Mouse (Mus musculus) monocyte, adult 59 days (primary cell): ENCODE data around the gene Stx5a. TPM values are rescaled to one million over a fixed set of nuclear protein-coding genes. Genes with fewer than 3 reads are reported as not detected.

Experiments used
- total RNA-seq, 2 experiments: library from RNA; stranded (reverse); gene quantifications; one replicate each; pipeline ENCODE4 v1.2.4; 2023

Stx5a gene
- total RNA-seq: 100 to 1,000 TPM; 158 to 163 TPM

DNA sequence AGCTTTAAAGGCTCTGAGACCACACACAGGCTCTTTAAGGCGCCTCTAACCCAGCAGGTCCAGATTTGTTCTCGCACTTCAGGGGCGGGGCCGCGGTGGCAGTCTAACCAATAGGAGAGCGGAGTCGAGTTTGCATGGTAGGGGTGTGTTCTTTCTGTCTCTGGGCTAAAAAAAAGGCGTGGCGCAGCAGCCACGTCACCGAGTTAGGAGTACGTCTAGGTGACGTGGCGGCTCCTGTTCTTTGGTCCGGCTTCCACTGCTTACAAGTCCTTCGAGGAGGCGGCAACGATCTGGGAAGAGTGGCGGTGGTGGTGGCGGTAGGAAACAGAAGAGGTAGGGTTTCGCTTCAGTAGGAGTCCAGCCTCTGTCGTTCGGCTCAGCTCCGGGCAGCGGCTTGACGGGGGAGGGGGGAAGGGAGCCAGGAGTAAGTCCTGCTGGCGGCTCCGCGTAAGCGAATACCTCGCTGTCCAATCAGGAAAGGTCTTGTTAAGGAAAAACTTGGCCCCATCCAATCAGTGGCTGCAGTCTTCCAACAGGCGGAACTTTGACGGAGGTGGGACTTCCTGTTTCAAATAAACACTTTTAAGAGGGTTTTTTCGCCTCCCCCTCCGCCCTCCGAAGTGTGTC, at the start of gene Stx5a:
Gene Stx5a (plus strand): TSS at position 171 of the 627 bp plus-strand sequence.

DNA sequence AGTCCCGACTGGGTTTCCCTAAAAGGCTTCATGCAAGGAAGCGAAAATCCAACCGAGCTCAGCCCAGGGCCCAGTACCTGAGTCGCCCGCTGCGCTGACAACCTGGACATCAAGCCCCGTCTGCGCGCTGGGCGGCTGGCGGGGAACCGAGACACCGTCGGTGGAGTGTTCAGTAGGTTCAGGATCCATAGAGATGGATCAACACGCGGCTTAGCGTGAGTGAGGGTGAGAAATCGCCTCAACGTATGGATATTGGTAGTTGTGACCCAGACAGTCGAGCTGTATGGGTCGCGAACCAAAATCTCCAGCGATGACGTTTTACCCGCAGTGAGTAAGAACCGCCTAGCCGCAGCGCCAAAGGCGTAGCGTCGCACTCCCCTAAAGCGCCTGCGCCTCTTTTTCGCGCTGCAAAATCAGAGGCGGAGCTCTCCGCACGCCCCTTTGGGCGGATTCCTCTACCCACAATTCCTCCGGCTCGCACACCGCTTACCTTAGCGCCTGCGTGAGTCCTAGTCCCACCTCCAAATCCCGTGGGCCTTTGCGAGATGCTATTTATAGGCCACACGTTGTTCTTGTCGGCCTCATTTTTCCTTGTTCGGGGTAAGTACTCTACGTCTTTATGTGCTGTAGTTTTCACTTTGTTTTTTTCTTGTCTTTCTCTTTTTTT, 18.2 kb upstream of the Stx5a start, which contains the start of gene Slc3a2:
Gene Slc3a2 (minus strand): TSS at position 463 of the 667 bp plus-strand sequence.

DNA sequence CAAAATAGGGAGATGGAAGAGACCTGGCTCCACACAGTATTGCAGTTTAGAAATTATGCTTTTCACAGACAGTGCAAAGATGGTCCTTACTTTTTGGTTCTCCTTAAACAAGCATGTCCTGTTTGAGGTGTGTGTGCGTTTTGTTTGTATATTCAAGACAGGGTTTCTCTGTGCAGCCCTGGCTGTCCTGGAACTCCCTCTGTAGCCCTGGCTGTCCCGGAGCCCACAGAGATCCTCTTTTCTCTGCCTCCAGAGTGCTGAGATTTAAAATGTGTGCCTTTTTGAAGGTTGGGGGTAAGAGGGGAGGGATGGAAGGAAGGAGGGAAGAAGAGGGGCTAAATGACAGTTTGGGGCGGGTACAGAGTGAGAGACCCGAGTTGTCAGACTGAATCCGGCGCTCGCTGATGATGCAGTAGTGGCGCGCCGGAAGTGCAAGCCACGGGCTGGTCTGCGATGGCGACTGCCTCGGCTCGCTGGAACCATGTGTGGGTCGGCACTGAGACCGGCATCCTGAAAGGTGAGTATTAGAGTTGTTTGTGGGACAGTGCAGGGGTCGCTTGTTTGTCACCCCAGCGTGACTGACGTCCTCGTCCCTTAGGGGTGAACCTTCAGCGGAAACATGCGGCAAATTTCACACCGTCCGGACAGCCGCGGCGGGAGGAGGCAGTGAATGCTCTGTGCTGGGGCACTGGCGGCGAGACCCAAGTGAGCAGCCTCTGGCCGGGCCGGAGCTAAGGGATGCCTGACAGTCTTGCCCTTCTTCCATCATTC, 5.6 kb upstream of the Stx5a start, which contains the start of gene Wdr74:
Gene Wdr74 (plus strand): TSS at position 439 of the 771 bp plus-strand sequence.

DNA sequence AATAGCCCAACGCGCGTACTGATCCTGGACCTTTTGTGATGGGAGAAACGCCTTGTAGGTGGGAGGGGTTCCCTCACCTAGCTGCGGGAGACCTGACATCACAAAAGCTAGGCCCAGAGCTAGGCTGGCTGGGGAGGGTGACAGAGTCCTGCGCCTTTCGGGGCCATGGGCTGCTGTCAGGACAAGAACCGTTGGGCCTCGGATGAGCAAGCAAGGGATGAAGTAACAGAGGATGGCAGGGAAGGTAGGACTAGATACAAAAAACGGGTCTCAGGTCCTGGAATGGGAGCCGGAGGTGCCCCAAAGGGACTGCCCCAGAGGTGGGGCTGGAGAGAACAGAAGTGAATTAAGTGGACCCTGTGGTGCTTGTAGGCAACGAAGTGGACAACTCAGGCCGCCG, 610 bp upstream of the Stx5a start, which contains the start of gene 1700092M07Rik:
Gene 1700092M07Rik (plus strand): TSS at position 116 of the 400 bp plus-strand sequence.

DNA sequence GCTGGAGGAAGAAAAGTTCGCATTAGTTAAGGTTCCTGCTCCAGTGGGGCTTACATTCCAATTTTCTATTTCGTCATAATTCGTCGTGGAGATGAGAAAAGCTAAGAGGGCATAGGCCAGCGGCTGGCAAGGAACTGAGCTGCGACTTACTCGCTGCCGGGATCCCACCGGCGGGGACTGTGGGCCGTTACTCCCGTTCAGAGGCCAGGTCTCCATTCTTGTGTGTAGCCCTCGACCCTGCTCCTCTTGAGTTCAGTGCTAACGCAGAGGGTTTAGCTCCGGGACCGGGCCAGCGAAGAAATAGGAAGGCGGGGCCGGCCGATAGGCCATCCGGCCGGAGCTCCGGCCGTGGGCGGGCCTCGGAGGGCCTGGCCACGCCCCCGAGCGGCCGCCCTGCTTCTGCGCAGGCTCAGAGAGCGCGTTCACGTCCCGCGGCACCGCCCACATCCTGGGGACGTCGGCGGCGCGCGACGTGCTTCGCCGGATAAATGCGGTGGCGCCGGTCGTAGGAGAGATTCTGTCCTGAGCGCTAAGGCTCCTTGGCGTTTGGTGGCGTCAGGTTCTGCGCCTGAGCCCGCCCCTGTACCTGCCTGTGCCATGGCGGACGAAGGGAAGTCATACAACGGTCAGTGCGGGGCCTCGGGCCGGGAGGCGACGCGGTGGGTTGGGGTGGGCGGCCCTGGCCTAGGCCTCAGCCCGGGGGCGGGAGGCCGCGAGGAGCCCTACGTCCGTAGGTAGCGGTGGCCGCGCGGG, 15.6 kb downstream of the Stx5a start, which contains the start of gene Nxf1:
Gene Nxf1 (plus strand): TSS at position 439 of the 753 bp plus-strand sequence.

DNA sequence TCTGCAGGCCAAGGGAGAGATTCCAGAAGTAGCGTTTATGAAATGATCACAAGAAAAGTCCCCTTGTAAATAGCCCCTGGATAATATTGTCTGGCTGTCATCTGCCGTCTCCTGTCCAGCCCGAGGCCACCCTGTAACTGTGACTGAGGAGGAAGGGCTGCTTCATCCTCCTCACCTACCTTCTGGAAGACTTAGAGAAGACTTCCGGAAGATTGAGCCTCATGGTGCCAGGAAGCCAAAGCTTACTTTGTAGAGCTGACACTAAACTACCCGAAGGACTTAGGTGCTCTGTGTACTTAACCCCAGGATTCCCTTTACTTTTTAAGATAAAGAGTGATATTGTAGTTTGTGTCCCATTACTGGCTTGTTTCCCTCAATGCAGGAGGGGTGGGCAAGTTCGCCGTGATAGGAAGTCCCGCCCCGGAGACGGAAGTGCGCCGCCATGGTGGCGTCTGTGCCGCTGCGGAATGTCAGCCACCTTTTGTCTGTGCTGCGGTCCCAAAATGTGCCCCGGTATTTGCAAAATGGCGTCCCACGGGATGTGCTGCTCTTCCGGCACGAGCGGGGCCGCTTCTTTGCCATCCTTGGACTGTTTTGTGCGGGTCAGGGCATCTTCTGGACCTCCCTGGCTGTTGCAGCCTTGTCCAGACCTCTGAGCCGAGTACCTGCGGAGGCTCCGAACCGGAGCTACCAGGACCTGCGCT, 29.5 kb downstream of the Stx5a start, which contains the start of gene Tmem223:
Gene Tmem223 (plus strand): TSS at position 430 of the 704 bp plus-strand sequence.

DNA sequence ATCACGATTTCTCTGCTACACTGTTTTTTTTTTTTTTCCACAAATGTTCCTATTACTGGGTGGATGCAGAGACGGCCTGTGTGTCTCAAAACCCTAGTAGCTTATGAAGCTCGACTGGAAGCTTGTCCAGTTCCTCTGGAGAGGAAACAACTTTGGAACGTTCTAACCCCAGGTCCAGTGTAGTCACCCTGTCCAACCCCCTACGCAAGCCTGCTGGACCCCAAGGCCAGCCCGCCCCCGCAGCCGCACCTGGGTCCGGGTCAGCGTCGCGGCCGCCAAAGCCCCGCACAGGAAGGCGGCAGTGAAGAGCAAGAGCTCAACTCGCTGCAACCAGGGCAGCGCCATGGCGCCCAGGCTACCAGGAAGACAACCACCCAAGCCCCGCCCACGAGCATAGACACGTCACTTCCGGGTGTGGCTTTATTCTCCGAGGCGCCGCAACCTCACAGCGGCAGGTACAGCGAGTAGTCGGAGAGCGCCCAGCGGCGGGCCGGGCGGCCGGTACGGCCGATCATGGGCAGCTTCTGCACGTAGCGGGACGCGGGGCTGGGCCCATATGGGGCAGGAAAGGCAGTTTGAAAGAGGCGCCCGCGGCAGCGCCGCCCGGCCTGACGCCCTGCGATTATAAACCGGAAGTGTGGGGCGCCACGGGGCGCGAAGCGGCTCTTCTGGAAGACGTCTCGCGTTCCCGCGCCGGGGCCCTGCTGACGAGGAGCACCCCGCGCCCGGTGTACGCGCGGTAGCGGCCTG, 33.0 kb downstream of the Stx5a start, which contains the start of gene Tmem179b:
Gene Tmem179b (minus strand): TSS at position 382 of the 750 bp plus-strand sequence.

DNA sequence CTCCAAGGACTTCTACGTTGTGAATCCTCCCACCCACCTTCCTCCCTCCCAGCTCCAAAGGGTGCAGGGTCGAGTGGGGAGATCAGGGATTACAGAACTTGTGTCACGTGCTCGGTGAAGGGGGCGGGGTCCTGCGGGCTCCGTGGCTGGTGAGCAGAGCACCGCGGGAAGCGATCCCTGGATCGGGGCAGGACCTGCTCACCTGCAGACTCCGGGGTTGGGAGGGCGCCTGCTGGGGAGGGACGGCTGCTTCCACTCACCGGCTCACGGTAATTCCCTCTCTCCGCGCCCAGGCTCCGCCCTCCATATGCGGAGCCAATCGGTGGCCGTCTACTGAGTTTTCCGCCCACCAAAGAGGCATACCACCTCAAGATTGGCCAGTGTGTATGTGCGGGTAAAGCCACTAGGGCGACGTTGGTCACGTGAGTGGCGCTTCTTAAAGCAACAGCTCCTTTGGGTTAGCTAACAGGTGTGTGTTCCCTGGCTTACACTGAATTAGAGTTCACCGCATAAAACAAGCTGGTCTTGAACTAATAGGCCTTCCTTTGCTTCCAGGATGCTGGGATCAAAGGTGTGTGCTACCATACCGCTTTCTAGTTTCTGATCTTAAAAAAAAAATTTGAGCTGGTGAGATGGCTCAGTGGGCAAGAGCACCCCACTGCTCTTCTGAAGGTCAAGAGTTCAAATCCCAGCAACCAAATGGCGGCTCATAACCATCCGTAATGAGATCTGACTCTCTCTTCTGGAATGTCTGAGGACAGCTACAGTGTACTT, 45.0 kb downstream of the Stx5a start, which contains the start of gene Taf6l:
Gene Taf6l (minus strand): TSS at position 410 of the 774 bp plus-strand sequence.

DNA sequence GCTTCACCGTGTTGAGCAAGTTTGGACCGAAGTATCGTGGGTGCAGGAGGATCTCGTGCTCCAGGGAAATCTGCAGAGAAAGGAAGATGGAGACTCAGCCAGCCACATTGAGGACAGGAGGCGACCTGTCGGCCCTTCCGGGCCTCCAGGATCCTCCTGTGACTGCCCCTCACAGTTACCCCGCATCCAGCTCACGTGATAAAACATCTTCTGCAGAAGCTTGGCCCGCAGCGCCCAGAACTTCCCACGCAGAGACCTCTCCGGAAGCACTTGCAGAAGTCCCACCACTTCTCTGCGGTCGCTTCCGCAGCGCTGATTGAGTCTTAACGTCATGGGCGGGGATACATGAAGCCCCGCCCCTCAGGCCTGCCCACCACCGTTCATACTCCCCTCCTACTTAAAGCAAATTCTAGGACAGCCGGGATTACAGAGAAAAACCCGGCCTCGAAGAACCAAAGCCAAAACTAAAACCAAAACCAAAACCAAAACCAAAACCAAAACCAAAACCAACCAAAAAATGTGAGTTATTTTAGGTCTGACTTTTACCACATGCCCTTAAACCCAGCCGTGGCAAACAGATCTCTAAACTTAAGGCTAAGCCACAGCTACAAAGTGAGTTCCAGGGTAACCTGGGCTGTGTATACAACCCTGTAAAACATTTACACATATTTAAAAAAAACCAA, 57.2 kb downstream of the Stx5a start, which contains the start of gene Polr2g:
Gene Polr2g (minus strand): TSS at position 314 of the 683 bp plus-strand sequence.

DNA sequence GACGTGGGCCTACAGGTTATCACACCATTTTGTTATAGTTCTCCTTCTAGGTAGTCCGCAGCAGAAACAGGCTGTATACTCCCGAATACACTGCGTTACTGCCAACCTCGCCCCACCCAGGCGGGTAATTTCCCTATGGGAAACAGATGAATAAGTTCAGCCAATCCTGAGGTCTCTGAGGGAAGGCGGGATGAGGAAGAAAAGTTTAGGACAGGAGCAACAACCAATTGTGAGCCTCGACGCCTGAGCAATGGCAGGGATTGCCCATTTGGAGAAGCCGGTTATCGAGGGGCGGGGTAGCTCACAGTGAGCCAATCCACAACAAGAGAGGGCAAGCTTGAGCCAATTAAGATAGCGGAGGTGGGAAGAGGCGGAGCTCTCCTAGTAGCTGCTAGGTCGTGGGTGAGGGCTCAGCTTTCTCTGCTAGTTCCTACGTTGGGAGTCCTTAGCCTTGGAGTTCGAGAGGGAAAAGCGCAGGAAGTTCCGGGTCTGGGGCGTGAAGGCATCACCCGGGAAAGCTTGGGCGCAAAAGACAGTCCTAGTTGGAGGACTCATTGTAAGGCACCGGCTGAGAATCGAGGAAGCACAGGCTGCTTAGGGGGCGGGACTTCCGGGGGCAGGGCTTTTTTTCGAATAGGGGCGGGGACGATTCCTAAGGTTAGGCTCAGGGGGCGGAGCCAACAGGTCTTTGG, 61.1 kb downstream of the Stx5a start, which contains the start of gene Zbtb3:
Gene Zbtb3 (plus strand): TSS at position 426 of the 692 bp plus-strand sequence.

Other genes with a start within 250 kb of the Stx5a start
- gene Slc22a8, start 150.2 kb upstream of the Stx5a start, total RNA-seq: not detected
- not detected for gene Slc22a6, start 123.4 kb upstream of the Stx5a start, total RNA-seq
- not detected for gene Chrm1, start 77.6 kb upstream of the Stx5a start, total RNA-seq
- gene Slc3a2, start 18.0 kb upstream of the Stx5a start, total RNA-seq: 100 to 1,000 TPM; 198 to 224 TPM
- 10 to 100 TPM; 41.0 to 42.9 TPM for gene Wdr74, start 5.6 kb upstream of the Stx5a start, total RNA-seq
- gene 1700092M07Rik, start 695 bp upstream of the Stx5a start, total RNA-seq: 1 to 10 TPM in 1 of 2 experiments, not detected in 1; 1.8 TPM
- gene Nxf1, start 15.7 kb downstream of the Stx5a start, total RNA-seq: 100 to 1,000 TPM; 220 to 231 TPM
- 10 to 100 TPM; 30.2 to 33.8 TPM for gene Tmem223, start 29.6 kb downstream of the Stx5a start, total RNA-seq
- gene Tmem179b, start 33.1 kb downstream of the Stx5a start, total RNA-seq: 100 to 1,000 TPM; 114 to 120 TPM
- 10 to 100 TPM; 11.3 to 13.8 TPM for gene Taf6l, start 45.0 kb downstream of the Stx5a start, total RNA-seq
- 10 to 100 TPM; 57.5 to 68.0 TPM for gene Polr2g, start 57.2 kb downstream of the Stx5a start, total RNA-seq
- 1 to 10 TPM; 2.1 to 3.1 TPM for gene Zbtb3, start 61.1 kb downstream of the Stx5a start, total RNA-seq
- gene Ttc9c, start 77.9 kb downstream of the Stx5a start, total RNA-seq: 10 to 100 TPM; 31.1 to 35.2 TPM
- 100 to 1,000 TPM; 107 to 124 TPM for gene Hnrnpul2, start 78.6 kb downstream of the Stx5a start, total RNA-seq
- gene AC129217.1, start 88.4 kb downstream of the Stx5a start, total RNA-seq: 10 to 100 TPM; 21.6 to 27.8 TPM
- gene Bscl2, start 96.1 kb downstream of the Stx5a start, total RNA-seq: 100 to 1,000 TPM in 1 of 2 experiments, 10 to 100 TPM in 1; 97.1 to 109 TPM
- gene Gng3, start 97.8 kb downstream of the Stx5a start, total RNA-seq: not detected
- gene Lrrn4cl, start 109.4 kb downstream of the Stx5a start, total RNA-seq: under 1 TPM; 0.27 to 0.55 TPM
- 100 to 1,000 TPM; 107 to 138 TPM for gene Ubxn1, start 130.1 kb downstream of the Stx5a start, total RNA-seq
- gene Uqcc3, start 139.5 kb downstream of the Stx5a start, total RNA-seq: 10 to 100 TPM; 19.3 to 24.4 TPM
- gene Lbhd1, start 142.3 kb downstream of the Stx5a start, total RNA-seq: 10 to 100 TPM; 11.6 to 16.5 TPM
- gene Gm49403, start 142.5 kb downstream of the Stx5a start, total RNA-seq: not detected
- 10 to 100 TPM; 32.3 to 36.4 TPM for gene 1810009A15Rik, start 147.4 kb downstream of the Stx5a start, total RNA-seq
- gene Gm49416, start 147.5 kb downstream of the Stx5a start, total RNA-seq: 1 to 10 TPM in 1 of 2 experiments, not detected in 1; 6.1 TPM
- 10 to 100 TPM; 13.1 to 16.0 TPM for gene Ints5, start 151.6 kb downstream of the Stx5a start, total RNA-seq
- gene Ganab, start 156.7 kb downstream of the Stx5a start, total RNA-seq: 100 to 1,000 TPM; 114 to 122 TPM
- 10 to 100 TPM; 48.9 to 52.6 TPM for gene B3gat3, start 179.0 kb downstream of the Stx5a start, total RNA-seq
- gene Rom1, start 187.9 kb downstream of the Stx5a start, total RNA-seq: 1 to 10 TPM; 2.6 to 3.1 TPM
- gene Eml3, start 188.1 kb downstream of the Stx5a start, total RNA-seq: 10 to 100 TPM; 62.0 to 62.9 TPM
- gene Mta2, start 200.5 kb downstream of the Stx5a start, total RNA-seq: 100 to 1,000 TPM; 112 to 114 TPM
- 10 to 100 TPM; 15.6 to 15.7 TPM for gene Tut1, start 212.4 kb downstream of the Stx5a start, total RNA-seq
- 100 to 1,000 TPM; 194 to 241 TPM for gene Eef1g, start 225.6 kb downstream of the Stx5a start, total RNA-seq
- gene Ahnak, start 247.9 kb downstream of the Stx5a start, total RNA-seq: 1,000 to 10,000 TPM; 1,396 to 1,409 TPM